ENCODE assay signal across 8 mouse cellular contexts in the genomic region with DNA sequence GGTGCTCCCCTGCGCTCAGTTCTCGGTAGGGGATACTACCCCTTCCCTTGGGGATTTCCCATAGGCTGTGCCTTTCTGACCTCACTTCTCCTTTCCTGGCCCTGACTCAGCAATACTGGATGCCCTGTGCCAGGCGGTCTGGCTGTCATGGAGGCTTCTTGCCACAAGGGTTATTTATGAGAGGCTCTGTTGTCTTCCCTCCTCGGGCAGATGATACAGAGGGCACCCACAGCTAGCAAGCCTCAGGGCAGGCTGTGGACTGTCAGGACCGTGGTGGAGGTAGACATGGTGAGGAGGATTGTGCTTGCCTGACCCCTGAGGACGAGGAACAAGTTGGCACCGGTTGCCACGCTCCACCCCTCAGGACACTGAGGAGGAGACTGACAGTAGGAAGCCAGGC. TPM values are rescaled to one million over a fixed set of nuclear protein-coding genes. Genes with fewer than 3 reads are reported as not detected.
A peak's percentile ranks its signal among the peaks of the same experiment; 100 is the strongest.
DNase-seq lines count a peak whose midpoint lies in the region; ATAC-seq and TF ChIP-seq lines count a peak whose summit lies in the region.

No protein-coding gene starts in this region.

- H3K9ac ChIP-seq in hindbrain, postnatal 0 days (replicated peaks; ENCODE audit: low read length), result no peak overlapping the region
- no peak overlapping the region for H3K9ac ChIP-seq in hindbrain, embryonic 13.5 days
- H3K9ac ChIP-seq in CH12.LX (ENCODE audit: insufficient read depth, low read depth), result peak overlapping the region; percentile 32; the same call in 1 of the 2 replicates
- no peak overlapping the region for H3K9ac ChIP-seq in liver, postnatal 0 days (replicated peaks)
- no peak overlapping the region for H3K9ac ChIP-seq in hindbrain, embryonic 12.5 days

- H3K4me3 ChIP-seq in hindbrain, postnatal 0 days (ENCODE audit: low read length), result no peak overlapping the region
- no peak overlapping the region for H3K4me3 ChIP-seq in hindbrain, embryonic 13.5 days
- peak overlapping the region in 1 of 3 experiments; percentile 21 for H3K4me3 ChIP-seq in CH12.LX (replicated peaks in 1 of 3; ENCODE audit: low read depth in 2 of 3, low read length in 2 of 3, poor library complexity in 1 of 3)
- H3K4me3 ChIP-seq in bone marrow, adult 2 months (replicated peaks; ENCODE audit: control insufficient read depth, low read depth, low read length), result no peak overlapping the region
- H3K4me3 ChIP-seq in liver, postnatal 0 days (ENCODE audit: low read depth, low read length), result no peak overlapping the region
- H3K4me3 ChIP-seq in hindbrain, embryonic 12.5 days, result no peak overlapping the region

- dilution Hi-C loops in CH12.LX (cut with MboI; ENCODE audit: extremely low pct_ligation_motif_present, extremely low pct_unique_long_range_greater_than_20kb, low sequenced_read_pairs), result no loop called here

- in situ Hi-C loops in CH12.LX (cut with MboI; ENCODE audit: low pct_ligation_motif_present, low pct_unique_long_range_greater_than_20kb, low sequenced_read_pairs), result no loop called here

- peak; percentile 45; the same call in 1 of the 2 replicates for ATAC-seq in hindbrain, postnatal 0 days
- ATAC-seq in hindbrain, embryonic 13.5 days (ENCODE audit: low FRiP score), result no peak
- peak; percentile 11 for ATAC-seq in liver, postnatal 0 days
- no peak for ATAC-seq in hindbrain, embryonic 12.5 days (ENCODE audit: low FRiP score)

- H3K4me1 ChIP-seq in hindbrain, postnatal 0 days (ENCODE audit: insufficient read depth, low read length), result no peaks in the 10 kb centered on the region
- H3K4me1 ChIP-seq in hindbrain, embryonic 13.5 days (replicated peaks), result peaks cover 25% of the 10 kb centered on the region
- peaks cover 46 to 77% of the 10 kb centered on the region in 2 experiments for H3K4me1 ChIP-seq in CH12.LX (ENCODE audit: control insufficient read depth in 1 of 2, insufficient read depth in 2 of 2)
- peaks cover 7% of the 10 kb centered on the region; the same call in 1 of the 2 replicates for H3K4me1 ChIP-seq in bone marrow, adult 2 months (ENCODE audit: control insufficient read depth, insufficient read depth, low read length)
- peaks cover 46% of the 10 kb centered on the region for H3K4me1 ChIP-seq in liver, postnatal 0 days (ENCODE audit: insufficient read depth)
- peaks cover 16% of the 10 kb centered on the region for H3K4me1 ChIP-seq in hindbrain, embryonic 12.5 days

- peak; percentile 45; the same call in 1 of the 2 replicates for TF ChIP-seq EP300 in CH12.LX (IDR thresholded peaks at IDR 0.05; ENCODE audit: low read length)
- TF ChIP-seq EP300 in liver, postnatal 0 days (IDR thresholded peaks at IDR 0.05; ENCODE audit: low read depth), result no peak

- WGBS in hindbrain, postnatal 0 days, result 56% methylated on average over 8 of the region's 8 CpGs
- WGBS in hindbrain, embryonic 13.5 days, result 66% methylated on average over 8 of the region's 8 CpGs
- WGBS in bone marrow, adult 2 months, result 17% methylated on average over 8 of the region's 8 CpGs
- WGBS in liver, postnatal 0 days (ENCODE audit: insufficient replicate concordance), result 49% methylated on average over 8 of the region's 8 CpGs
- 72% methylated on average over 8 of the region's 8 CpGs for WGBS in hindbrain, embryonic 12.5 days

- H3K4me2 ChIP-seq in hindbrain, postnatal 0 days (ENCODE audit: low read depth, low read length), result no peak overlapping the region
- no peak overlapping the region for H3K4me2 ChIP-seq in hindbrain, embryonic 13.5 days
- peak overlapping the region; percentile 55 for H3K4me2 ChIP-seq in CH12.LX (ENCODE audit: insufficient read depth, low read depth, poor library complexity, severe bottlenecking)
- H3K4me2 ChIP-seq in liver, postnatal 0 days (ENCODE audit: low read depth, low read length), result no peak overlapping the region
- no peak overlapping the region for H3K4me2 ChIP-seq in hindbrain, embryonic 12.5 days (replicated peaks)

- peaks cover 6% of the 10 kb centered on the region for H3K79me2 ChIP-seq in CH12.LX (replicated peaks; ENCODE audit: control insufficient read depth, extremely low read depth, insufficient read depth, poor library complexity, severe bottlenecking)

- H3K9me3 ChIP-seq in hindbrain, postnatal 0 days (ENCODE audit: low read length), result no peaks in the 10 kb centered on the region
- no peaks in the 10 kb centered on the region for H3K9me3 ChIP-seq in hindbrain, embryonic 13.5 days
- no peaks in the 10 kb centered on the region for H3K9me3 ChIP-seq in CH12.LX (replicated peaks; ENCODE audit: low read length)
- H3K9me3 ChIP-seq in liver, postnatal 0 days (ENCODE audit: low read length), result no peaks in the 10 kb centered on the region
- H3K9me3 ChIP-seq in hindbrain, embryonic 12.5 days (replicated peaks), result no peaks in the 10 kb centered on the region

- H3K27me3 ChIP-seq in hindbrain, postnatal 0 days (ENCODE audit: insufficient read depth, low read length), result no peaks in the 10 kb centered on the region
- no peaks in the 10 kb centered on the region for H3K27me3 ChIP-seq in hindbrain, embryonic 13.5 days
- H3K27me3 ChIP-seq in CH12.LX (replicated peaks), result no peaks in the 10 kb centered on the region
- H3K27me3 ChIP-seq in liver, postnatal 0 days (ENCODE audit: insufficient read depth, low read length), result no peaks in the 10 kb centered on the region
- H3K27me3 ChIP-seq in hindbrain, embryonic 12.5 days, result no peaks in the 10 kb centered on the region

- no peak for TF ChIP-seq RAD21 in CH12.LX (IDR thresholded peaks at IDR 0.05; ENCODE audit: low read depth, low read length)

- DNase-seq in hindbrain, postnatal 0 days (ENCODE audit: low spot score), result no peak
- DNase-seq in CH12.LX (ENCODE audit: extremely low read depth), result peak; percentile 94
- peak; percentile 59 for DNase-seq in liver, postnatal 0 days
- no peak for DNase-seq in thymus, postnatal 25 days
- no peak for DNase-seq in cerebellum, postnatal 4 days (ENCODE audit: low spot score in 2 of 2)

- no peak overlapping the region for H3K27ac ChIP-seq in hindbrain, postnatal 0 days
- no peak overlapping the region for H3K27ac ChIP-seq in hindbrain, embryonic 13.5 days
- H3K27ac ChIP-seq in CH12.LX (ENCODE audit: insufficient read depth, low read depth), result peak overlapping the region; percentile 42
- H3K27ac ChIP-seq in bone marrow, adult 2 months (ENCODE audit: control insufficient read depth, insufficient read depth, low read depth, low read length, poor library complexity), result peak overlapping the region; percentile 23; the same call in 1 of the 2 replicates
- H3K27ac ChIP-seq in liver, postnatal 0 days (ENCODE audit: low read depth), result peak overlapping the region; percentile 18; the same call in 1 of the 2 replicates
- H3K27ac ChIP-seq in hindbrain, embryonic 12.5 days, result no peak overlapping the region

- no peak for TF ChIP-seq POLR2A in CH12.LX (IDR thresholded peaks at IDR 0.05; ENCODE audit: low read depth, low read length)
- no peak for TF ChIP-seq POLR2A in bone marrow, adult 2 months (IDR thresholded peaks at IDR 0.05; ENCODE audit: borderline replicate concordance, control insufficient read depth, low read depth, low read length)

- TF ChIP-seq CTCF in hindbrain, postnatal 0 days (IDR thresholded peaks at IDR 0.05; ENCODE audit: low read depth), result no peak
- TF ChIP-seq CTCF in CH12.LX (conservative IDR thresholded peaks at IDR 0.05 in 1 of 2, IDR thresholded peaks at IDR 0.05 in 1 of 2; ENCODE audit: low read depth in 2 of 2, low read length in 2 of 2), result peak in 1 of 2 experiments; percentile 24; a peak in 2 of 4 replicates
- peak; percentile 29; the same call in 1 of the 2 replicates for TF ChIP-seq CTCF in bone marrow, adult 2 months (IDR thresholded peaks at IDR 0.05; ENCODE audit: control insufficient read depth, insufficient read depth, low read length)
- peak; percentile 36 for TF ChIP-seq CTCF in liver, postnatal 0 days (IDR thresholded peaks at IDR 0.05; ENCODE audit: low read depth)

- H3K36me3 ChIP-seq in hindbrain, postnatal 0 days (ENCODE audit: insufficient read depth, low read length), result no peaks in the 10 kb centered on the region
- no peaks in the 10 kb centered on the region for H3K36me3 ChIP-seq in hindbrain, embryonic 13.5 days
- peaks cover 14 to 69% of the 10 kb centered on the region in 2 experiments for H3K36me3 ChIP-seq in CH12.LX (replicated peaks in 1 of 2; ENCODE audit: control insufficient read depth in 1 of 2, insufficient read depth in 1 of 2, low read length in 1 of 2)
- H3K36me3 ChIP-seq in liver, postnatal 0 days (replicated peaks; ENCODE audit: insufficient read depth, low read length), result peaks cover 18% of the 10 kb centered on the region; the same call in 1 of the 2 replicates
- H3K36me3 ChIP-seq in hindbrain, embryonic 12.5 days, result no peaks in the 10 kb centered on the region

RNA-seq across cellular contexts. Expression of gene Gm45837, which starts 28.3 kb away (rescaled TPM):
- total RNA-seq in hindbrain, postnatal 0 days (2014; rRNA removed), result not detected in 2 replicates
- not detected in 2 replicates for polyA plus RNA-seq in hindbrain, postnatal 0 days (2015; fragmentation: Nextera tagmentation; extraction: Ambion mirVana)
- not detected in 2 replicates for polyA plus RNA-seq in hindbrain, embryonic 13.5 days (2015; fragmentation: Nextera tagmentation; extraction: Ambion mirVana)
- total RNA-seq in CH12.LX (2012; rRNA removed), result 0.04 TPM in 1 of 2 replicates, not detected in the other
- not detected in 2 replicates for total RNA-seq in CH12.LX (2014; rRNA removed)
- polyA plus RNA-seq in CH12.LX (2012; ENCODE audit: insufficient read length, low read depth), result 0.56 and 0.84 TPM in 2 replicates
- polyA plus RNA-seq in bone marrow, adult 2 months (2011; ENCODE audit: insufficient read depth, insufficient read length, low replicate concordance, missing spikeins), result 5.7 and 43.8 TPM in 2 replicates
- polyA plus RNA-seq in liver, postnatal 0 days (2015; fragmentation: Nextera tagmentation; extraction: Ambion mirVana), result not detected in 2 replicates
- polyA plus RNA-seq in hindbrain, embryonic 12.5 days (2016; fragmentation: Nextera tagmentation; extraction: Ambion mirVana), result not detected in 2 replicates

RNA-seq across cellular contexts. Expression of gene Arap1, which starts 34.5 kb away (rescaled TPM):
- 19.2 and 44.0 TPM in 2 replicates for total RNA-seq in hindbrain, postnatal 0 days (2014; rRNA removed)
- 9.2 and 10.5 TPM in 2 replicates for polyA plus RNA-seq in hindbrain, postnatal 0 days (2015; fragmentation: Nextera tagmentation; extraction: Ambion mirVana)
- 7.6 and 11.6 TPM in 2 replicates for polyA plus RNA-seq in hindbrain, embryonic 13.5 days (2015; fragmentation: Nextera tagmentation; extraction: Ambion mirVana)
- total RNA-seq in CH12.LX (2012; rRNA removed) (31.9 and 38.5 TPM in 2 replicates), CH12.LX (2014; rRNA removed) (17.8 and 21.2 TPM in 2 replicates)
- 46.1 and 60.0 TPM in 2 replicates for polyA plus RNA-seq in CH12.LX (2012; ENCODE audit: insufficient read length, low read depth)
- 86.0 and 162 TPM in 2 replicates for polyA plus RNA-seq in bone marrow, adult 2 months (2011; ENCODE audit: insufficient read depth, insufficient read length, low replicate concordance, missing spikeins)
- polyA plus RNA-seq in liver, postnatal 0 days (2015; fragmentation: Nextera tagmentation; extraction: Ambion mirVana), result 16.0 and 18.1 TPM in 2 replicates
- 17.2 and 26.9 TPM in 2 replicates for polyA plus RNA-seq in hindbrain, embryonic 12.5 days (2016; fragmentation: Nextera tagmentation; extraction: Ambion mirVana)

RNA-seq across cellular contexts. Expression of gene Pde2a, which starts 39.1 kb away (rescaled TPM):
- 54.4 and 55.8 TPM in 2 replicates for total RNA-seq in hindbrain, postnatal 0 days (2014; rRNA removed)
- polyA plus RNA-seq in hindbrain, postnatal 0 days (2015; fragmentation: Nextera tagmentation; extraction: Ambion mirVana), result 26.7 and 27.1 TPM in 2 replicates
- polyA plus RNA-seq in hindbrain, embryonic 13.5 days (2015; fragmentation: Nextera tagmentation; extraction: Ambion mirVana), result 28.8 and 31.6 TPM in 2 replicates
- 0.08 TPM in 2 replicates for total RNA-seq in CH12.LX (2012; rRNA removed)
- total RNA-seq in CH12.LX (2014; rRNA removed), result 0.28 and 0.40 TPM in 2 replicates
- not detected in 2 replicates for polyA plus RNA-seq in CH12.LX (2012; ENCODE audit: insufficient read length, low read depth)
- 33.2 and 37.8 TPM in 2 replicates for polyA plus RNA-seq in bone marrow, adult 2 months (2011; ENCODE audit: insufficient read depth, insufficient read length, low replicate concordance, missing spikeins)
- 14.8 and 15.8 TPM in 2 replicates for polyA plus RNA-seq in liver, postnatal 0 days (2015; fragmentation: Nextera tagmentation; extraction: Ambion mirVana)
- polyA plus RNA-seq in hindbrain, embryonic 12.5 days (2016; fragmentation: Nextera tagmentation; extraction: Ambion mirVana), result 26.9 and 27.4 TPM in 2 replicates

Comparison
In these comparisons a context has a peak if more than half of its experiments do, and no peak if none do; other contexts are left out.
1. ATAC-seq: peak in hindbrain, postnatal 0 days (single experiment) and liver, postnatal 0 days (single experiment); none in hindbrain, embryonic 13.5 days (single experiment) and hindbrain, embryonic 12.5 days (single experiment).
2. DNase-seq: peak in CH12.LX (single experiment) and liver, postnatal 0 days (single experiment); none in hindbrain, postnatal 0 days (single experiment), thymus, postnatal 25 days (single experiment) and cerebellum, postnatal 4 days (0 of 2).
3. H3K27ac ChIP-seq: peak in CH12.LX (single experiment), bone marrow, adult 2 months (single experiment) and liver, postnatal 0 days (single experiment); none in hindbrain, postnatal 0 days (single experiment), hindbrain, embryonic 13.5 days (single experiment) and hindbrain, embryonic 12.5 days (single experiment).
4. RNA of gene Pde2a, which starts 39.1 kb away (polyA plus RNA-seq): 33.2 to 37.8 TPM in bone marrow, adult 2 months, 28.8 to 31.6 TPM in hindbrain, embryonic 13.5 days, 26.7 to 27.1 TPM in hindbrain, postnatal 0 days, 26.9 to 27.4 TPM in hindbrain, embryonic 12.5 days and 14.8 to 15.8 TPM in liver, postnatal 0 days; not detected in CH12.LX; every median in the first group is over 10 times any median in the second.